Mouse (Mus musculus) MEL (cell line): ENCODE measurements at regions not wholly inside any gene's neighbourhood (a gene's known extent, or its start where the extent isn't known, plus 50 kb on each side); places are given as distances from the start of the nearest gene placed in this dataset.

Experiments
- CTCF ChIP-seq, 3 experiments: IDR thresholded peaks in 2 of 3; conservative IDR thresholded peaks in 1 of 3; 2 replicates each; pipeline ENCODE4 v1.5.1; 2011 to 2012; ENCODE audit warnings: low read length in 3 of 3, low read depth in 2 of 3, mild to moderate bottlenecking in 2 of 3, improper control_type of control experiment in 1 of 3, inconsistent platforms in 1 of 3, mixed read lengths in 1 of 3, moderate library complexity in 1 of 3; ENCODE audit not compliant: control insufficient read depth in 1 of 3, insufficient read depth in 1 of 3, poor library complexity in 1 of 3, severe bottlenecking in 1 of 3
- EP300 ChIP-seq, 2 experiments: IDR thresholded peaks; 2 replicates each; pipeline ENCODE4 v1.6.1; 2011; ENCODE audit warnings: improper control_type of control experiment in 2 of 2, low read length in 2 of 2, low read depth in 1 of 2, mild to moderate bottlenecking in 1 of 2
- MEF2A ChIP-seq: IDR thresholded peaks from 2 replicates; pipeline ENCODE4 v1.6.1; 2014; ENCODE audit warnings: low read depth, mild to moderate bottlenecking, inconsistent platforms, low read length, improper control_type of control experiment; ENCODE audit not compliant: poor library complexity, insufficient replicate concordance, severe bottlenecking; ENCODE audit errors: extremely low read depth
- POLR2A ChIP-seq, 2 experiments: IDR thresholded peaks; 2 replicates each; pipeline ENCODE4 v1.6.1; 2011 to 2012; ENCODE audit warnings: low read length in 2 of 2, mild to moderate bottlenecking in 2 of 2, control low read depth in 1 of 2, improper control_type of control experiment in 1 of 2, low read depth in 1 of 2, moderate library complexity in 1 of 2; ENCODE audit not compliant: control insufficient read depth in 1 of 2, insufficient read depth in 1 of 2, poor library complexity in 1 of 2

- TF ChIP-seq CTCF (IDR thresholded peaks at IDR 0.05 in 2 of 3, conservative IDR thresholded peaks at IDR 0.05 in 1 of 3; ENCODE audit: control insufficient read depth in 1 of 3, insufficient read depth in 1 of 3, low read depth in 2 of 3, low read length in 3 of 3, poor library complexity in 1 of 3, severe bottlenecking in 1 of 3): no peak
- no peak for TF ChIP-seq MEF2A
- no peak for TF ChIP-seq POLR2A (IDR thresholded peaks at IDR 0.05; ENCODE audit: control insufficient read depth in 1 of 2, insufficient read depth in 1 of 2, low read depth in 1 of 2, low read length in 2 of 2, poor library complexity in 1 of 2)
- TF ChIP-seq EP300 (IDR thresholded peaks at IDR 0.05; ENCODE audit: low read depth in 1 of 2, low read length in 2 of 2): no peak
Observed at GRCm38 (mm10) chr17:75756487-75756886, 204.7 kb upstream of the Fam98a start.
